Mouse (Mus musculus) cerebellum, adult 11-12 months (tissue): ENCODE measurements around the gene Mkrn2os.
"Not testable (repeated sequence)": the region's sequence is repeated elsewhere in the genome, so short reads cannot be mapped to it uniquely, and the experiment has no call there.

Source experiments
- DNase-seq: peaks from one replicate; pipeline ENCODE4 v3.0.0; 2022

Gene Mkrn2os

DNA sequence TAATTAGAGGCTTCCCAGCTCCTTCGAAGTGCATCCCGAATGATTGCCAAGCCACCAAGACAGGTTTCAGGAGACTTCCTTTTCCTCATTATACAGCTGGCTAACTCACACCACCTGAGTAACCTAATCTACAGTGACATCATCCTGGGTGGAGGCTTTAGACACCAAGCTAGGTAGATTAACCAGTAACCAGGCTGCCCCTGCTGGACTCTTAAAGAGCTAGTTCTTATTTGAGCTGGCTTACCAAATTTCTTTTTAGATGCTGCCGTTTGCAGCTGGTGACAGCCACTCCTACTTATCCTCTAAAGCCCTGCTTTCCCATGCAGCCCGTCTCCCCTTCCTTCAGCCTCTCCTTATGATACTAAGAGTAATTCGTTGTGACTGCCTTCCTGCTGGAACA, at the start of gene Mkrn2os:
Mkrn2os (minus strand) TSS at position 119 of the 400 bp plus-strand sequence.
- no peak for DNase-seq

DNA sequence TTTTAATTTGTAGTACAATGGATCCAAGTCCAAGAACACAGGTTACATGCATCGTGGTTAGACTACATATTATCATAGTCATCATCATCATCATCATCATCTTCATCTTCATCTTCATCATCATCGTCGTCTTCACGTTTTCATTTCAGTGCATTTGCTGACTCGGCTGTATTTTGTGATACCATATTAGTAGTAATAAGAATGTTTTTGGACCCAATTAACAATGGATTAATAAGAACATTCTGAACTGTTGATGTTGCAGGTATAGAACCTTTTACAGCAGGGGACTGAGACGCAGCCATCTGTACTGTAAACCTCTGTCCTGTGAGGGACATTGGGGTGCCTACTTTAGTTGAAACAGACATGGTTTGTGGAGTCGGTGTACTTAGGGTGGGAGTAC, 45.8 kb upstream of the Mkrn2os start:
- DNase-seq: not testable (repeated sequence)

DNA sequence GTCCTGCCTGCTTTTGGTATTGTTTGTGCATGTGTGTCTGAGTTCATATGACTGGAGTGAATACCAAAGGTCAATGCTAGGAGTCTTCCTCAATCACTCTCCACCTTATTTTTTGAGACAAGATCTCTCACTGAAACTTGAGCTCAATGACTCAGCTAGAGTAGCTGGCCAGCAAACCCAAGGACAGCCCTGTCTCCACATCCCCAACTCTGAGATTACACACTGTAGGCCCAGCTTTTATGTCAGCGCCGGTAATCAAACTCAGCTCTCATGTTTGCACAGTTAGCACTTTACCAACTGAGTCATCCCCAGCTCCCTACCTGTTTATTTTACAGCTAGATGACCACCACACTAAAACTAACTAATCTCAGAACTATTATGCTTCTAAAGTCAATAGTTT, 41.6 kb upstream of the Mkrn2os start:
- DNase-seq: no peak

DNA sequence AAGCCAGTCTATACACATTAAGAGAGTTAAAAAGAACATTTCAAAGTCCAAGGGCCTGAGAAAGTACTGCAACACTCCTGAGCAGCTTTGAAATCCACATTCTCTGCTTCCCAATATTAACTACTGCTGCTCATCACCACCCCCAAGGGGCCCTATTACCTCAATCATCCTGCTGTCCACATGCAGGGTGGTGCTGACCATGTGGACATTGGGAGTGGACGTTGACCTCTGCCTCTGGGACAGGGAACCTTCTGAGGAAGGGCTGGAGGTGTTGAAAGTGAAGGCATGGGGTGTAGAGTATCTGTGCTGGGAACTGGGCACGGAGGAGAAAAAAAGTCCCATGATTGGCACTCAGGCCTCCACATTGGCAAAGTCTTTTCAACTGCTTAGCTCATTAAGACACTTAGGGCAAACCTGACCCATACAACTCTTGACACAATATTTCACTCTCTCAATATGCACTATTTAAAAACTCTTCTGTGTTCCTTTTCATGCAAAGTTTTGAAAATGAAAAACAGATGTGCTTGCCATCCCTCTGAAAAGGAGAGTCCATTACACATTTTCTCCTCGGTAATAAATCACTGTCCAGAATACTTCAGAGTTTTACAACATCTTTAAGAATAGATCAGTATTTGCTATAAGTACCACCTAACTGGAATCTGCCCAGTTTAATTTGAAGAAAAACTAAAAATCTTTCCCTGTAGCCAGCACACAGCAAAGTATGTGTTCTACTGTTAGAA, 38.9 kb upstream of the Mkrn2os start:
- DNase-seq: no peak

DNA sequence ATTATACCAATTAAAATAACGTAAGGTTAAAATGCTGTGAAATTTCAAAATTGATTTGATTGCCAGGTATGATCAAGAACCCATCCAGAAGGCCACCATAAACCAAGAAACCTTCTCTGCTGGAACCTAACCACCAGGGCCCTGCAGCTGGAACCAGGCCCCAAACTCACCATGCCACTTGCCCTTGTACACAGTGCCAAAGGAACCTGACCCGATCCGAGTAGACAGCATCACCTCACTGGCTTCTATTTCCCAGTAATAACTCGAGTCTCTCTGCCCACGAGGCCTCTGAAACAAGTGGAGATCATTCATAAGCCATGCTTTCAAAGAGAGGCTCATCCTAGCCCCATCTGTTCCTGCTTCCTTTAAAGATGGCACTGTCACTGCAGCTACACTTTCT, 33.7 kb upstream of the Mkrn2os start:
- DNase-seq: no peak

DNA sequence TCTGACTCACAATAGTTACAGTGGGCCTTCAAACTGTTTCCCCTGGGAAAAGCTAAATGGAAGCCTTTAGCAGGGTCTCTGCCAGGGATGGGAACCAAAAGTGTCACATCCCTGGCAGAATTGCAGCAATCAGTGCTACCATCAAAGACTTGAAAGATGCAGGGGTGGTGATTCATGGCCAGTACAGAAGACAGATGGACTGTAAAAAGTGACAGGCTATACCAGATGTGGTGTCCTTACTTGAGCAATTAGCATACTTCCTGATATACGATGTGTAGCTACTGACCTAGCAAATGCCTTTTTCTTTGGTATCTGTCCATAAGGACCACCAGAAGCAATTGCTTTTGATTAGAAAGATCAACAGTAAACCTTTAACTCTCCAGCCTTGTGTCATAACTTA, 28.6 kb upstream of the Mkrn2os start:
- no peak for DNase-seq

DNA sequence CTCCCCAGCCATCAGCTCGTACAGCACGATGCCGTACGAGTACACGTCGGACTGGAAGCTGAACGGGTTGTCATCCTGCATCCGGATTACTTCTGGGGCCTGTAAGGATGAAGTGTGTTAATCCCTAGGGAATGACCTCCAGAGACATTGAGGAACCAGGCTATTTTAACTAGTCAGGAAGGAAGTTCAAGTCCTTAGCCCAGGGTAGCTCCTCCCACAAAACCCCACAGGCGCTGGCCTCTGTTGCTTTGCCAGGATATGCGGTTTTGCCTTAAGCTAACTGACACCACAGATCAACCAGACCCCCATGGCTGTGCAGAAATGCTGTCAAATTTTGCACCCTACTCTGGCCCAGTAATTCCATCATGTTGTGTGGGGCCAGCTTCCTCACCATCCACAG, 27.4 kb upstream of the Mkrn2os start:
- DNase-seq: no peak

DNA sequence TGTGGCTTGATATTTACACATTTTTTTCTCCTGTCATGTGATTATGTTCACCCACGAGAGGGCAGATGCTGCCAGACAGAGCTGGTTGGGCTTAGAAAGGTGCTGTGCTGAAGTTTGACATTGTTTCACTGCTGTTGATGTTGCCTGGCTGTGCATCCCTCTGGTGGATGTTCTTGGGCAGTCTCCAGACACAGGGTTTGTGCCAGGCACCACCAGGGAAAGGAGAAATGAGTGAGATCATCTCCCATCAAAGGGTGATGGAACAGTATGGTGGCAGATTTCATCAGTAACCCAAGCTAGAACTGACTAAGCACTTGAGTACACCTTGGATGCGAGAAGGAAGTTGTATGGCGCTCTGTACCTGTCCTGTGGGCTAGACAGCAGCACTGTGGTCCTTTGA, 23.6 kb upstream of the Mkrn2os start:
- DNase-seq: no peak

DNA sequence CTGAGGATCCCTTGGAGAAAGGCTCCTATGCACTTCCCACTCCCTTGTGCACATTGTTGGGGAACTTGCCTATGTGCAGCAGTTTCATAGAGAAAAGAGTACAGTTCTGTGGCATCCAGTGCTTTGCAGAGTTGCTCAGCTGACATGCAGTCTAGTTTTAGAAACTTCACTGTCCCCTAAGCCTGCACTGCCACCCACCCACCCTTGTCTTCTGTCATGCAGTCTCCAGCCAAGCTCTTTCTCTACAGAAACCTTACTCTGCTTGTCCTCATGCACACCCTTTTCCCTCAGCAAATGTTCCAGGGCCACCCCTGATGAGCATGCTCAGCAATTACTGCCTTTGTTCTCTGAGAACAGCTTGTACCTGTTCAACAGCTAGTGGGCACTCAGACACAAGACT, 21.4 kb upstream of the Mkrn2os start:
- no peak for DNase-seq

DNA sequence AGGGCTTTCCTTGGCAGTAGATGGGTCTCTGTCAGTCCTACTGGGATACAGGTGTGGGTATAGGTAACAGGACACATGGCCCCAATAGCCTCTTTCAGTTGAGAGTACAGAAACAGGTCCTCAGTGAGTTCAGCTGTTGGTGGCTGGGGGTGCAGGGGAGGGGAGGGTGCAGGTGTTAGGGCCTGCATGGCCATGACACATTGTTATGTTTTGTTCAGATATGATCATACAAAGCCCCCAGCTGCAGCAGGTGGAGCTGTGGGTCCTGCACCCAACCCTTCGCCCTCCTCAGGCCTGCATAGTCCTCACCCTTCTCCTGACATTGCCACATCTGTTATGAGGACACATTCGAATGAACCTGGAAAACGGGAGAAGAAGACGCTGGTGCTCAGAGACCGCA, 17.9 kb upstream of the Mkrn2os start:
- no peak for DNase-seq

DNA sequence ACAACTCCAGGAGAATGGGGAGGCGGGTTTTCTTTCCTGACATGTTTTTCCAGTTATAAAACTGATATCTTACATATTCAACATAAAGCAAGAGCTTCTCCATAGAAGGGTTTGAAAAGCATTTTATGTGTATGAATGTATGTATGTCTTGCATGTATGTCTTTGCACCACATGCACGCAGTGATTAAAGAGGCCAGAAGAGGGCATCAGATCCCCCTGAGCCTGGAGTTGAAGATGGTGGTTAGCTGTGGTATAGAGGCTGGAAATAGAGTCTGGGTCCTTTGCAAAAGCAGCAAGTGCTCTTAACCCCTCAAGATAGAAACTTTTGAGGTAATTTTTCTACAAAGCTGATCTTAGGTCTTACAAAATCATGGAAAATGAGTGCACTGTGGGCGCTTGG, 16.7 kb upstream of the Mkrn2os start:
- DNase-seq: no peak

DNA sequence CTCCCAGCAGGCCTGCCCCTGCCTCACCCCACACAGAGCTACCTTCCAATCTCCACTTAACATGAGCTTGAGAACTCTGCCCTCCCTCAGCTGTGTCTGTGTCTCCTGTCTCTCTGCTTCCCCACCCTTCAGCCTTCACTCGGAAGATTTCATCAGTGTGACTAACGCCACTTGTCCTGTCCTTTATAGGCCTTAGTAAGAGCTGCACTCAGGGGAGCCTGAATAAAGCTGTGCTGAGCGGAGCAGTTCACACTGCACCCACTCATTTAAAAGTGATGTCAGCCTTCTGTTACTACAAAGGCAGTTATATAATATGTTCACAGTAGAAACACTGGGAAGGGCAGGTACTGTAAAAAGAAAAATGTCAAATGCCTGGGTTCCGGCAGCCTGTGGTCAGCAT, 15.1 kb upstream of the Mkrn2os start:
- DNase-seq: no peak

DNA sequence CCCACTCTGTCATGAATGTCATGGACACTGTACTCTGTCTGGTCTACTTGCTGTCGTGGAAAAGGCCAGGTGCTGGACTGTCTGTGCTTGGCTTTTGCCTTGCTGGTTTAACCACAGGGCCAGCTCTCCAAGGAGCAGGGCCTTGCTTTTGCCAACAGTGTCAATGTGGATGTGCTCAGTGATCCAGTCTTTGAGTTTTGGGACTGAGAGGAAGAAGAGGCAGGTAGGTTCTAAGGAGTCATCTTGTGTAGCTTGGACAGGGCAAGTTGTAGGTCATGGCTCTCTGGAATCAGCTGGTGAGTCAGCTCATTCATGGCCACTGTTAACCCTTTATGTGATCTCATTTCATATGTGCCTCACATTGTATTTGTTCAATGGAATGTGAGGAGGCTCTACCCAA, 14.1 kb upstream of the Mkrn2os start:
- no peak for DNase-seq

DNA sequence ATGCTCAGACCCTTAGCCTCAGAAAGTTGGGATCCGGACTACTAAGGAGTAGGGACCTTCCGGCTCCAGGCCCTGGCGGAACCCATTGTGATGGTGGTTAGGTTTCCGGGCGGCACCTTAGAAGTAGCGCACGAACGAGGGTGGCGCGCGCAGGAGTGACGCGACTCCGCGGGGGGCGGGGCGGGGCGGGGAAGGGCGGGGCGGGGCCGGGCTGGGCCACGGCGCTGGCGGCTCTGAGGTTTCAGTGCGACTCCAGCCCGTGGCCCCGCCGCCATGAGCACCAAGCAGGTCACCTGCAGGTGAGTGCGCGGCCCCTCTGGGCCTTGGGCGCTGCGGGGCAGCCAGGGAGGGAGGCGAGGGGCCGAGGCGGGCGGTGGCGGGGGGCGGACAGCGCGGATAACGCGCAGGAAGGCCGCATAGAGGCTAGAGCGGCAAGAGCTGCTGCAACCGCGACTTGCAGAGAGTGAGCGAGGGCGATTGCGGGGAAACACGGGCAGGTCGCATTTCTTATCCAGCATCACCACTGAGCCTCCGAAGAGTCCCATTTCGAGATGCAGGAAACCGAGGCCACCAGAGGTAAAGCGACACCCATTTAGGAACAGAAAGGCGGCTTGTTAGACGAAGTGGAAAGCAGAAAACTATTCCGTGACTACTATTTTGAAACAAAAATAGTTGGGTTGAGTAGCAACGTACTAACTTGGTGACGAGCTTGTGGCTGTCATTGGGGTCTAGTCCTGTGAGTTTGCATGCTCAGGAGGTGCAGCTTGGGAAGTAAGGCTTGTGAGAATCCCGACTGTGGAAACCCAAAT, 9.5 kb upstream of the Mkrn2os start, which contains the start of gene Mkrn2:
Mkrn2 (plus strand) TSS at position 188 of the 809 bp plus-strand sequence.
- peak; percentile 78 for DNase-seq

DNA sequence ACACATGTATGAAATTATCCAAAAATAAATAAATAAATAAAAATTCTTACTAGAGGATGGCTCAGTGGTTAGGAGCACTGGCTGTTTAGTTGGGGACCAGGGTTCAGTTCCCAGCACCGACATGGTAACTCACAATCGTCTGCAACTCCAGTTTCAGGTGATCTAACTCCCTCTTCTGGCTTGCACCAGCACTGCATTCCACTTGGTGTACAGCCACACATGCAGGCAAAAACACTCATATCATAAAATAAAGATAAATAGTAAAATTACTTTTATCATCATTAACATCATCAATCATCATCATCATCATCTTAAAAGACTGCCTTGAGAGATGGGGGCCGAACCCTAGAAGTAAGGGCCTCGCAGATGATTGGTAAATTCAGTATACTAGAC, 8.9 kb upstream of the Mkrn2os start:
- DNase-seq: peak; percentile 52

DNA sequence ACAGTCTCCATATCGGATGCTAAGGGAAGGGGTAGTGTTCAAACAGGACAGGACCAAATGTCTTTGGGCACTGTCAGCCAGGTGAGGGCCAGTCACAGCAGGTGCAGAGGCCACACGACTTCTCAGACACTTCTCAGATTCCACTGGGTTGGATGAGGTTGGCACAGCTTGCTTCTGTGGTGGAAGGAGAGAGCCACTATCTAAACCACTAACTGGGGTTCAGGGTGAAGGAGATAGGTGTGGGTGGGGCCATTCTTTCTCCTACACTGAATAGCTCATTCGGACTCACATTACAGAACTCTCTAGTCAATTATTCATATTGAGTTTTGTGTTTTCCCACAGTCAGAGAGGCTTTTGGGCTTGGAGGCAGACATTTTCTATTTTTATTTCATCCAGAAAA, 3.3 kb upstream of the Mkrn2os start:
- DNase-seq: no peak

DNA sequence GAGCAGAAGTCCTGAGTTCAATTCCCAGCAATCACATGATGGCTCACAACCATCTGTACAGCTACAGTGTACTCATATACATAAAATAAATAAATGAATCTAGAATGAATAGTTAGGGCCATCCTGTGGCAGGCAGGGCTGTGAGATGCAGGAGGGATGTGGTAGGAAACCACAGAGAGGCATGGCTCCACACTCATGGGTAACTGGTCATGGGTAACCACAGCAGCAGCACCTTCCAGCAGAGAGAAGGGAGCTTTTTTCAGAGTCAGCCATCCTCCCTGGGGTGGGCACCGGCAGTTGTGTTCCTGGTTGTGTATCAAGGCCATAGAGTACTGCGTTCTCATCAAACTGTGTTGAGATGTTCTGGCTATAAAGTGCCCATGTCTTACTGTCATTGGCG, 2.1 kb upstream of the Mkrn2os start:
- DNase-seq: no peak

DNA sequence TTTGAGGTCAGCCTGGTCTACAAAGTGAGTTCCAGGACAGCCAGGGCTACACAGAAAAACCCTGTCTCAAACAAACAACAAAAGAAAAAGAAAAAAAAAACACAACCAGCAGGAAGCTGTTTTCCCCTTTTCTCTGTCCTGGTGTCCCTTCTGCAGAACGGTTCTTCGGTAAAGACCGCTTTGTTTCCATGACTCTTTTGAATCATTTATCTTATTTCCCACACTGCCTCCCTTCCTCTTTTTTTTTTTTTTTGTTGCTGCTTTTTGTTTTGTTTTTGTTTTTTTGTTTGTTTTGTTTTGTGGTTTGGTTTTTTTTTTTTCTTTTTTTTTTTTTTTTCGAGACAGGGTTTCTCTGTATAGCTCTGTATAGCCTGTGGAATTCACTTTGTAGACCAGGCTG, 876 bp upstream of the Mkrn2os start:
- no peak for DNase-seq

DNA sequence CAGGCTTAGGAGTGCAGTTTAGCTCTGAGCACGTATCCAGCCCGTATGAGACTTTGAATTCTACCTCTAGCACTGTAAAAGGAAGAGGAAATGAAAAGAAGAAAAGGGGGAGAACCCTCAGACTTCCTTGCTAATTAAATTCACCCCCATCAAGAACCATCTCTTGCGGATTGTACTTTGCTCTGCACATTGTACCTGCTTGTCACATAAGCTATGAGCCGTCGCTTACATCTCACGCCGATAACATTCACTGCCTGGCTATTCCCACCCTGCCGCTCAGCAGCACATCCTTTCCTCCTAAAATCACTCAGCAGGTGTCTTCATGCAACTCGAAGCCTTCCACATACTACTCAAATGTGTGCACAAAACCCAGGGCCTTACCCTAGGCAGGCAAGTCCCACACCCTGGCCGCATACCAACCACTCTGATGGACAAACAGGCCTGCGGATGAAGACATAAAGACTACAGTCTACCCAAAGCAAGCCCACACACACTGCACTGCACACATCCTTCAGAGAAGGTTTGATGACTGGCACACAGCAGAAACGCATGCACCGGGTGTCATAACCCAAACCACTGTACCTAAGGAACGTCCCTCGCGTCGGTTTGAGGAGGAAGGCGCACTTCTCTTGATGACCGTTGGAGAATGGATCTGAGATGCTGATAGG, 550 bp downstream of the Mkrn2os start:
- no peak for DNase-seq

DNA sequence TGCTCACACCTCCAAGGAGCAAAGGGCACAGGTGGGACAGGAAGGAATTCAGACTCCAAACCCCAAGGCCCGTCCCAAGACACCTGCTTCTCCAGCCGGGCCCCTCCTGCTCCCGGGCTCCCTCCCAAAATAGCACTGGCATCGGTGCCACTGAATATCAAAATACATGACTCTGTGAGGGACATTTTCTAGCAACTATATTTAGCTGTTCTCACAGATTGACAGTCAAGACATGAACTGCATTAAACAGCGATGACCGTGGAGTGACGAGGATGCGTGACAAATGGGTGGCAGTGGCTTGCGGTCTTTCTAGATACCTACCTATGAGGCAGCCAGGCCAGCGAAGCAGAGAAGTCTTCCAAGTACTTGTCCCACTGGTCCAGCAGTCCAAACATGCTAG, 6.1 kb downstream of the Mkrn2os start:
- no peak for DNase-seq

DNA sequence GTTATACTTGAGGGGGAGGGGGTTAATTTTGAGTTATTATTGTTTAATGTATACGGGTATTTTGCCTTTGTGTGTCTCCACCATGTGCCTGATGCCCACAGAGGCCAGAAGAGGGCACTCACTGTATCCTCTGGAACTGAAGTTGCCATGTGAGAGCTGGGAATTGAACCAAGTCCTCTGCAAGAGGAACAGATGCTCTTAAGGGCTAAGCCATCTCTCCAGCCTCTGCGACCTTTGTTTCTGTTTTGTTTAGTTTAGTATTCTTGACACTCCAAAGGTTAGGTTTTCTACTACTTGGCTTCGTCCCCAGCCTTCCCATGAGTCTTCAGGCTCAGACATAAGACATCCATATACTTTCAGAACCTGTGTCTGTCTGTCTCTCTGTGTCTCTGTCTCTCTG, 8.2 kb downstream of the Mkrn2os start:
- no peak for DNase-seq

DNA sequence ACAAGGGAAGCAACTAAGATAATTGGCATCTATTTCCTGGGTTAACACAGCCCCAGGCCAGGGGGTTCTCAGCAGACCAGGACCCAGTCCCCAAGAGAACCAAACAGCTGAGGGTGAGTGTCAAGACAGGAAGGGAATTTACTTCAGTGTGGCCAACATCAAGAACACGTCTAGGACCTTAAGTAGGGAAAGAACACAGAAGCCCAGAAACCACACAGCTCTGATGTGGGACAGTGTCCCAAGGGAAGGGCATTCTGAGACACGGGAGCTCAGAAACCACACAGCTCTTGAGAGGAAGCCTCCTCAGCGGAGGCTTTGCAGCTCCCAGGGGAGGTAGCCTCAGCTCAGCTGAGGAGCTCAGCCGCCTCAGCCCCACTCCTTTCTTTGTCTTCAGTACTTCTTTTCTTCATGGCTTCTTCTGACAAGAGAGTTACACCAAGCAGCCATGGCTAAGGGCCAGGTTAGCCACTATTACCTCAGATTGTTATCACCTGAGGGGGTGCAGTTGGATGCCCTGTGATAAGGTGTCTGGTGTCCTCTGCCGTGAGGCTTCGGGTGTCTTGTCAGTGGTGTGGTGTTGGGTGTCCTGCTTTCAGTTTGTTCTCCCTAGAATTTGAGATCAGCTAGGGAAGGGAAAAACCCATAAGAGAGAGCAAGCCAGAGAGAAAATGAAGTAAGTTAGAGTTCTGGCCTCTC, 8.8 kb downstream of the Mkrn2os start:
- no peak for DNase-seq
